Mouse (Mus musculus) kidney, adult 2 months (tissue): ENCODE results near the gene Dqx1.

Experiments used
- CTCF ChIP-seq: fragments of 200-500 bp; conservative IDR thresholded peaks from 2 replicates; pipeline ENCODE4 v1.5.1; 2011; ENCODE audit warnings: low read depth, mild to moderate bottlenecking, control low read depth, low read length, moderate library complexity, mixed read lengths; ENCODE audit not compliant: insufficient read depth, insufficient read length
- POLR2A ChIP-seq: fragments of 200-500 bp; IDR thresholded peaks from one replicate; pipeline ENCODE4 v1.6.1; 2011; ENCODE audit warnings: low read depth, low read length, control low read depth

DNA sequence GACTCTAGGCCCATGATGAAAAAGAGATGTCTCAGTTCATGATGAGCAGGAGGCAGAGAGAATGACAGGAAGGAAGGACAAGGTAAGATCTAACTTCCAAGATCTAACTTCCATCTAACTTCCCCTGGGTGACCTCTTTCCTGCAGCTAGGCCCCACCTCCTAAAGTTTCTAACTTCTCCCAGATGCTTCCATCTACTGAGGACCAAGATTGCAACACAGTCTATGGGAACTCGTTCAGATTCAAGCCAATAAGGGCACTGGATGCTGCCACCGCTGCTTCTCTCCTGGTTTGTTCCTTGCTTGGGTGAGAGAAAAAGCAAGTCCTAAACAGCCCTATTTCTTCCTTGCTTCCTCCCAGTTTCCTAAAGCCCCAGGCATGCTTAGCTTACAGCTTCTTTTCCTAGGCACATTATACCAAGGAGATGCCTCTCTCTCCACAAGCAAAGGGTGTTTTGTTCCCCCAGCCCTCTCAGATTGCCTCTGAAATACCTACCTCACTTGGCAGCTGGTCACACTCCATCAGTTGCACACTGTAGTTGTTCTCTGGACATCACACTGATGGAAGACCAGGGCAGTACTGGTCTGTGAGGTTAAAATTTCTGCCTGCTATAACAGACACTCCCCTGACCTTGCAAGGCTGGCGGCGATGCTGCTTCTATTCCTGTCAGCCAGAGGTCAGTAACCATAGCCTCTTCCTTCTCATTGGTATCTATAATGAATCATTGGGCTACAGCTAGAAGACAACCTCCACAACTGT, 36.6 kb upstream of the Dqx1 start:
- TF ChIP-seq CTCF: no peak
- TF ChIP-seq POLR2A: no peak
